Mouse (Mus musculus): ENCODE results near the gene Mcl1. TPM values are rescaled to one million over a fixed set of nuclear protein-coding genes. Genes with fewer than 3 reads are reported as not detected.
A peak's percentile ranks its signal among the peaks of the same experiment; 100 is the strongest.
"Not testable (repeated sequence)": the region's sequence is repeated elsewhere in the genome, so short reads cannot be mapped to it uniquely, and the experiment has no call there.

Gene Mcl1
- polyA plus RNA-seq, 1 experiment from 2014 or later: 54.2 TPM

DNA sequence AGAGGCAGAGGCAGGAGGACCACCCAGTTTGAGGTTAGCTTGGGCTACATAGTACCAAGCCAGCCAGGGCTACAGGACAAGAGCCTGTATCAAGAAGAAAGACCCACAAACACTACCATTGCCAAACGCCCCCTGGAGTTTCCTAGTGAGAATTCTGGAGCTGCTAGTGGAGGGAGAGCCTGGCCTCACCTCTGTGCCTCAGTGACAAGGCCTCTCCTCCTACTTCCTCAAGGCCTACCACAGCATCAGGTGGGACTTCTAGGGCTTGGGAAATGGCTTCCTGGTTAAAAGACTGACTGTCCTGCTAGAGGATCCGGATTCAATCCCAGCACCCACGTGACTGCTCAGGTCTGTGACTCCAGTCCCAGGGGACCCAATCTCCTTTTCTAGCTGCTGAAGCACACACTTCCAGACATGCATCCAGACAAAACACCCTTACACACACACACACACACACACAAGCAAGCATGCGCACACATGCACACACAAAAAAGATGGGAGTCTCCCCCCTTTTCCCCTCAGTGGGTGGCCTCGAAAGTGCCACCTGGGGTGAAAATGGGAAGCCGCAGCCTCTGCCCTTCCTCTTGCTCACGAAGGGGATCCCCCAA is 6.3 kb upstream of the Mcl1 start:
- no peaks in the 10 kb centered on the region for H3K36me3 ChIP-seq
- no peak overlapping the region for H3K4me3 ChIP-seq
- no peak overlapping the region for H3K4me2 ChIP-seq
- WGBS: 56% methylated on average over 7 of the region's 7 CpGs
- no peak overlapping the region for H3K27ac ChIP-seq
- ATAC-seq (ENCODE audit: low FRiP score): 0 out of 2 replicates have a peak, but pooled peaks have one; percentile 29
- H3K9me3 ChIP-seq: no peaks in the 10 kb centered on the region
- H3K9ac ChIP-seq: no peak overlapping the region
- H3K27me3 ChIP-seq: no peaks in the 10 kb centered on the region
- H3K4me1 ChIP-seq (replicated peaks): peaks cover 6% of the 10 kb centered on the region; the same call in 1 of the 2 replicates

DNA sequence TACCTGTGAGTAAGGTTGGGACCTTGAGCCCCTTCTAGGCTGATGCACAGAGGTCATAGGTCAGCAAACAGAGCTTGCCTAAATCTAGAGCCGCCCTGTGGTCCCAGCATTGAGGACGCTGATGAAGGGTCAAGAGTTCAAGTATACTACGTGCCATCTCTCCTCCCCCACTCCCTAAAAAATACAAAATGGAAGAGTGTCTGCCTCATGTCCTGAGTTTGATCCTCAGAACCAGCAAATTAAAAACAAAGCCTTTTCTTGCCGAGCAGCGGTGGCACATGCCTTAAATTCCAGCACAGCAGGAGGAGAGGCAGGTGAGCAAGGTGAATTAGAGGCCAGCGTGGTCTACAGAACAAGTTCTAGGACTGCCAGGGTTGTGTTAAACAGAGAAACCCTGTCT is 5.7 kb upstream of the Mcl1 start:
- Histone ChIP-seq H3K4me3 (no peak overlapping the region), H3K9me3 (no peaks in the 10 kb centered on the region), H3K36me3 (no peaks in the 10 kb centered on the region), H3K9ac (no peak overlapping the region), H3K27ac (no peak overlapping the region), H3K4me2 (no peak overlapping the region), H3K4me1 (replicated peaks) (peaks cover 10% of the 10 kb centered on the region), H3K27me3 (no peaks in the 10 kb centered on the region)
- ATAC-seq (ENCODE audit: low FRiP score): no peak
- WGBS: 19% methylated on average over 6 of the region's 6 CpGs

DNA sequence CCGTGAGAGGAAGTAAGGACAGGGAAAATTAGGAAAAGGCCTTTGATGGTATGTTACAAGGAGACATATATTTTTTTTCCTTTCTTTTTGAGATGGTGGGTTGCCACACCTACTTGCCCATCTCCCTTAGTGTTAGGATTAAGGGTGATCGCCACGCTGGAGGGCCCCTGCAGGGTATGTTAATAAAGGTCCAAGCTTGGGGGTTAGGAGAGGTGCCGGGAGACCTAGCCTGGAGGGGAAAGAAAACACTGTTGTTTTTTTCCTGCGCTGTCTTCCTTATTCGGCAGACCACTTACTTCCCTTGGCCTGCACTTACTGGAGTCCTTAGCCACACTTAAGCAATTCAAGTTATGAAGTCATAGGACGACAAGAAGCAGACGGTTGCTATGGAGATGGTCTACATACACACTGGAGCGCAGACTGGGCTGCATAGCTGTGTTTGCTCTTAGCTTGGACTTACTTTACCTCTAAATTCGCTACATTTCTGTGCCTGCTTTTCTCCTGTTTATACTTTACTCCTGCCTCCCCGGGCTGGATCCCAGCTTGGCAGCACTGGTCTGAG is 5.0 kb upstream of the Mcl1 start:
- ATAC-seq (ENCODE audit: low FRiP score): no peak
- H3K9ac ChIP-seq: peak overlapping the region; percentile 13; the same call in 1 of the 2 replicates
- H3K4me3 ChIP-seq: no peak overlapping the region
- H3K4me2 ChIP-seq: no peak overlapping the region; the same call in 1 of the 2 replicates
- H3K4me1 ChIP-seq (replicated peaks): peaks cover 14% of the 10 kb centered on the region
- no peak overlapping the region for H3K27ac ChIP-seq
- no peaks in the 10 kb centered on the region for H3K9me3 ChIP-seq
- no peaks in the 10 kb centered on the region for H3K36me3 ChIP-seq
- WGBS: 30% methylated on average over 11 of the region's 11 CpGs
- H3K27me3 ChIP-seq: no peaks in the 10 kb centered on the region

- not testable (repeated sequence) for H3K4me2 ChIP-seq; H3K36me3 ChIP-seq; H3K4me3 ChIP-seq; H3K27ac ChIP-seq; H3K9ac ChIP-seq; H3K9me3 ChIP-seq; H3K27me3 ChIP-seq; ATAC-seq (ENCODE audit: low FRiP score)
- H3K4me1 ChIP-seq (replicated peaks): peaks cover 14% of the 10 kb centered on the region
- WGBS: 94% methylated on average over 3 of the region's 3 CpGs
Measured at GRCm38 (mm10) chr3:95654371-95654770, 4.2 kb upstream of the Mcl1 start.

GRCm38 (mm10) chr3:95655437-95655836 is 3.2 kb upstream of the Mcl1 start:
- Histone ChIP-seq H3K4me3 (no peak overlapping the region), H3K27me3 (no peaks in the 10 kb centered on the region), H3K9ac (no peak overlapping the region), H3K36me3 (no peaks in the 10 kb centered on the region), H3K4me1 (replicated peaks) (peaks cover 16% of the 10 kb centered on the region), H3K4me2 (no peak overlapping the region), H3K9me3 (no peaks in the 10 kb centered on the region), H3K27ac (no peak overlapping the region)
- 85% methylated on average over 5 of the region's 5 CpGs for WGBS
- ATAC-seq (ENCODE audit: low FRiP score): no peak

DNA sequence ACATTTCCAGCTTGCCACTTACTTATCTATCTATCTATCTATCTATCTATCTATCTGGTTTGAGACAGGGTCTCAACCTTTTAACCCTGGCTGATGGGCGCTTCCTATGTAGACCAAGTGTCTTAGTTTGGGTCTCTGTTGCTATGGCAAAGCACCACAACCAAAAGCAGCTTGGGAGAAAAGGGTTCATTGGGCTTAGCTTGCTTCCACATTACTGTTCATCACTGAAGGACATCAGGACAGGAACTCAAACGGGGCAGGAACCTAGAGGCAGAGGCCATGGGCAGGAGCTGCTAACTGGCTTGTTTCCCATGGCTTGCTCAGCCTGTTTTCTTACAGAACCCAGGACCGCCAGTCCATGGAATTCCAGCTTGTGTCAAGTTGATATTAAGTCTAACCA is 1.5 kb upstream of the Mcl1 start:
- no peak overlapping the region for H3K27ac ChIP-seq
- ATAC-seq (ENCODE audit: low FRiP score): no peak
- H3K4me2 ChIP-seq: no peak overlapping the region
- H3K27me3 ChIP-seq: no peaks in the 10 kb centered on the region
- no peaks in the 10 kb centered on the region for H3K9me3 ChIP-seq
- WGBS: 93% methylated on average over 3 of the region's 3 CpGs
- H3K4me3 ChIP-seq: no peak overlapping the region
- peaks cover 30% of the 10 kb centered on the region for H3K4me1 ChIP-seq (replicated peaks)
- peaks cover 12% of the 10 kb centered on the region for H3K36me3 ChIP-seq
- H3K9ac ChIP-seq: no peak overlapping the region

DNA sequence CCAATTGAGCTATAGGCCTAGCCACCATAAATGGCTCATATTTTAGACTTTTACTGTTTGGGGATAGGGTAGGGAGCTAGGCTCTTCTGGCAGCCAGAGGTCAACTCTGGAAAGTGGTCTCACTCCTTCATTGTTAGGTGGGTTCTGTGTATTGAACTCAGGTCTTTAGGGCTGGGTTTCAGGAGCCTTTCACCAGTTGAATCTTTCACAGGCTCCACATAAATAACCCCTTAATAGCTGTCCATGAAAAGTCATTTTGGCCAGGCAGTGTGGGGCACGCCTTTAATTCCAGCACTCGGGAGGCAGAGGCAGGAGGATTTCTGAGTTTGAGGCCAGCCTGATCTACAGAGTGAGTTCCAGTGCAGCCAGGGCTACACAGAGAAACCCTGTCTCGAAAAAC is 877 bp upstream of the Mcl1 start:
- peaks cover 17% of the 10 kb centered on the region for H3K36me3 ChIP-seq
- H3K9ac ChIP-seq: peak overlapping the region; percentile 100
- H3K9me3 ChIP-seq: no peaks in the 10 kb centered on the region
- peak overlapping the region; percentile 64 for H3K4me2 ChIP-seq
- H3K27ac ChIP-seq: peak overlapping the region; percentile 99
- peaks cover 37% of the 10 kb centered on the region for H3K4me1 ChIP-seq (replicated peaks)
- ATAC-seq (ENCODE audit: low FRiP score): no peak
- 93% methylated on average over 3 of the region's 3 CpGs for WGBS
- peak overlapping the region; percentile 99 for H3K4me3 ChIP-seq
- no peaks in the 10 kb centered on the region for H3K27me3 ChIP-seq

DNA sequence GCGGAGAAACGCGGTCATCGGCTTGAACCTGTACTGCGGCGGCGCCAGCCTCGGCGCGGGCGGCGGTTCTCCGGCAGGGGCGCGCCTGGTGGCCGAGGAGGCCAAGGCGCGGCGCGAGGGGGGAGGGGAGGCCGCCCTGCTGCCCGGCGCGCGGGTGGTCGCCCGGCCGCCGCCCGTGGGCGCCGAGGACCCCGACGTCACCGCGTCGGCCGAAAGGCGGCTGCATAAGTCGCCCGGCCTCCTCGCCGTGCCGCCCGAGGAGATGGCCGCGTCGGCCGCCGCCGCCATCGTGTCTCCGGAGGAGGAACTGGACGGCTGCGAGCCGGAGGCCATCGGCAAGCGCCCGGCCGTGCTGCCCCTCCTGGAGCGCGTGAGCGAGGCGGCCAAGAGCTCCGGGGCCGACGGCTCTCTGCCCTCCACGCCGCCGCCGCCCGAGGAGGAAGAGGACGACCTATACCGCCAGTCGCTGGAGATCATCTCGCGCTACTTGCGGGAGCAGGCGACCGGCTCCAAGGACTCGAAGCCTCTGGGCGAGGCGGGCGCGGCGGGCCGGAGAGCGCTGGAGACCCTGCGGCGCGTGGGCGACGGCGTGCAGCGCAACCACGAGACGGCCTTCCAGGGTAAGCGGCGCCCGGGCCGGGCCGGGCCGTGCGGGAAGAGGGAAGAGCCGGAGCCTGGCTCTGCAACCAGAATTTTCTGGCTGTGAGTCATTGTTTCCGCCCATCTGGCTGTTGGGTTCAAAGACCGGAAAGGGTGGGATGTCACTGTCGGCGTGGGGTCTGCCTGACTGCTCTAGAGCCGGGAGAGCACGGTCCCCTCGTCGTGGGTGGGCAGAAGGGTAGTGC is 502 bp downstream of the Mcl1 start:
- peak overlapping the region; percentile 99 for H3K27ac ChIP-seq
- peaks cover 43% of the 10 kb centered on the region for H3K4me1 ChIP-seq (replicated peaks)
- ATAC-seq (ENCODE audit: low FRiP score): peak; percentile 81
- H3K27me3 ChIP-seq: no peaks in the 10 kb centered on the region
- H3K4me3 ChIP-seq: peak overlapping the region; percentile 99
- H3K9me3 ChIP-seq: no peaks in the 10 kb centered on the region
- H3K36me3 ChIP-seq: peaks cover 30% of the 10 kb centered on the region
- H3K4me2 ChIP-seq: peak overlapping the region; percentile 63
- under 1% methylated on average over 109 of the region's 113 CpGs for WGBS
- peak overlapping the region; percentile 100 for H3K9ac ChIP-seq

- 3% methylated on average over 8 of the region's 8 CpGs for WGBS
- H3K36me3 ChIP-seq: peaks cover 39% of the 10 kb centered on the region
- H3K9ac ChIP-seq: peak overlapping the region; percentile 100
- ATAC-seq (ENCODE audit: low FRiP score): no peak
- peaks cover 50% of the 10 kb centered on the region for H3K4me1 ChIP-seq (replicated peaks)
- no peaks in the 10 kb centered on the region for H3K9me3 ChIP-seq
- no peaks in the 10 kb centered on the region for H3K27me3 ChIP-seq
- H3K4me2 ChIP-seq: peak overlapping the region; percentile 63
- H3K27ac ChIP-seq: peak overlapping the region; percentile 99
- peak overlapping the region; percentile 99 for H3K4me3 ChIP-seq
Measured at GRCm38 (mm10) chr3:95659948-95660347, 1.4 kb downstream of the Mcl1 start.

- H3K27me3 ChIP-seq: no peaks in the 10 kb centered on the region
- H3K9me3 ChIP-seq: no peaks in the 10 kb centered on the region
- H3K9ac ChIP-seq: peak overlapping the region; percentile 100
- H3K36me3 ChIP-seq: peaks cover 44% of the 10 kb centered on the region
- H3K4me1 ChIP-seq (replicated peaks): peaks cover 56% of the 10 kb centered on the region
- peak overlapping the region; percentile 63 for H3K4me2 ChIP-seq
- H3K27ac ChIP-seq: no peak overlapping the region
- 59% methylated on average over 2 of the region's 2 CpGs for WGBS
- no peak for ATAC-seq (ENCODE audit: low FRiP score)
- H3K4me3 ChIP-seq: peak overlapping the region; percentile 99
Measured at GRCm38 (mm10) chr3:95660788-95661478, 2.3 kb downstream of the Mcl1 start.

- Histone ChIP-seq H3K4me2 (peak overlapping the region; percentile 63), H3K4me3 (peak overlapping the region; percentile 14; the same call in 1 of the 2 replicates), H3K4me1 (replicated peaks) (peaks cover 68% of the 10 kb centered on the region), H3K36me3 (peaks cover 44% of the 10 kb centered on the region), H3K27me3 (no peaks in the 10 kb centered on the region), H3K9ac (no peak overlapping the region), H3K27ac (no peak overlapping the region), H3K9me3 (no peaks in the 10 kb centered on the region)
- 72% methylated on average over 7 of the region's 7 CpGs for WGBS
- no peak for ATAC-seq (ENCODE audit: low FRiP score)
Measured at GRCm38 (mm10) chr3:95661945-95662715, 3.5 kb downstream of the Mcl1 start.
